Mouse (Mus musculus): ENCODE data around the gene Slc25a12. TPM values are rescaled to one million over a fixed set of nuclear protein-coding genes. Genes with fewer than 3 reads are reported as not detected.

The Slc25a12 gene
- polyA plus RNA-seq, 1 experiment from 2014 or later = 38.4 TPM

- Histone ChIP-seq H3K27ac (replicated peaks) (no peak overlapping the region), H3K9me3 (no peaks in the 10 kb centered on the region), H3K27me3 (replicated peaks; ENCODE audit: low read depth, poor library complexity, severe bottlenecking) (no peaks in the 10 kb centered on the region), H3K4me3 (no peak overlapping the region), H3K4me1 (no peaks in the 10 kb centered on the region), H3K36me3 (replicated peaks) (peaks cover 65% of the 10 kb centered on the region)
- 92% methylated on average over 5 of the region's 5 CpGs for WGBS
- DNase-seq (ENCODE audit: low spot score) = no peak
Observed at GRCm38 (mm10) chr2:71231951-71232350, 135.6 kb downstream of the Slc25a12 start.

GRCm38 (mm10) chr2:71229603-71230002 is 137.9 kb downstream of the Slc25a12 start:
- Histone ChIP-seq H3K36me3 (replicated peaks) (peaks cover 62% of the 10 kb centered on the region), H3K27me3 (replicated peaks; ENCODE audit: low read depth, poor library complexity, severe bottlenecking) (no peaks in the 10 kb centered on the region), H3K27ac (replicated peaks) (no peak overlapping the region), H3K9me3 (no peaks in the 10 kb centered on the region), H3K4me1 (no peaks in the 10 kb centered on the region), H3K4me3 (no peak overlapping the region)
- WGBS = 98% methylated on average over 1 of the region's 1 CpGs
- no peak for DNase-seq (ENCODE audit: low spot score)

DNA sequence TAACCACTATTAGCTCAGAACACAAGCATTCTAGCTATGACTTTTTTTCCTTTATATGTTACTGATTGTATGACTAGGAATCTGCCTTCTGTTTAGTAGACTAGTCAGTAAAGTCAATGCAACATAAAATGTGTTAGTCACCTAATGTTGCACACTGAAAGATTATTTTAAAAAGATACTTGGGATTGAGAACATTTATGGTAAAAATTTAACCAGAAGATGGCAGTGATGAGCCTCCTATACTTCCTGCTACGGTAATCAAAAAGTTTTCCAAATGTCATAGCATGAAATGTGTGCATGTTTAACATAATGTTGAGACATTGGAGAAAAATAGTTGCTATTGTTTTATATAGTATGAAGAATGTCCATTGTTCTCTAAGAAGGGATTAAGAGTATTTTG is 140.2 kb downstream of the Slc25a12 start:
- WGBS = 70% methylated on average over 1 of the region's 1 CpGs
- Histone ChIP-seq H3K27me3 (replicated peaks; ENCODE audit: low read depth, poor library complexity, severe bottlenecking) (no peaks in the 10 kb centered on the region), H3K27ac (replicated peaks) (no peak overlapping the region), H3K4me3 (no peak overlapping the region), H3K9me3 (no peaks in the 10 kb centered on the region), H3K36me3 (replicated peaks) (peaks cover 76% of the 10 kb centered on the region), H3K4me1 (no peaks in the 10 kb centered on the region)
- DNase-seq (ENCODE audit: low spot score) = no peak

Other genes with a start within 250 kb of the Slc25a12 start
- 0.52 and 0.83 TPM in 2 replicates for gene Cybrd1, start 249.8 kb downstream of the Slc25a12 start, polyA plus RNA-seq (2016; fragmentation: Nextera tagmentation; extraction: Ambion mirVana)
- gene Dync1i2, start 156.0 kb downstream of the Slc25a12 start, polyA plus RNA-seq (2016; fragmentation: Nextera tagmentation; extraction: Ambion mirVana) = 119 and 122 TPM in 2 replicates
- gene Hat1, start 21.2 kb upstream of the Slc25a12 start, polyA plus RNA-seq (2016; fragmentation: Nextera tagmentation; extraction: Ambion mirVana) = 197 and 204 TPM in 2 replicates
- 29.1 and 29.6 TPM in 2 replicates for gene Metap1d, start 85.5 kb upstream of the Slc25a12 start, polyA plus RNA-seq (2016; fragmentation: Nextera tagmentation; extraction: Ambion mirVana)
- 46.1 and 69.6 TPM in 2 replicates for gene Dlx1, start 160.4 kb upstream of the Slc25a12 start, polyA plus RNA-seq (2016; fragmentation: Nextera tagmentation; extraction: Ambion mirVana)
- 33.3 and 38.4 TPM in 2 replicates for gene Dlx2, start 179.0 kb upstream of the Slc25a12 start, polyA plus RNA-seq (2016; fragmentation: Nextera tagmentation; extraction: Ambion mirVana)